Mouse (Mus musculus) kidney, adult 2 months (tissue): ENCODE results near the gene Gm5157.
"Not testable (repeated sequence)": the region's sequence is repeated elsewhere in the genome, so short reads cannot be mapped to it uniquely, and the experiment has no call there.

Experiments used
- CTCF ChIP-seq: fragments of 200-500 bp; conservative IDR thresholded peaks from 2 replicates; pipeline ENCODE4 v1.5.1; 2011; ENCODE audit warnings: low read depth, mild to moderate bottlenecking, control low read depth, low read length, moderate library complexity, mixed read lengths; ENCODE audit not compliant: insufficient read depth, insufficient read length
- POLR2A ChIP-seq: fragments of 200-500 bp; IDR thresholded peaks from one replicate; pipeline ENCODE4 v1.6.1; 2011; ENCODE audit warnings: low read depth, low read length, control low read depth

DNA sequence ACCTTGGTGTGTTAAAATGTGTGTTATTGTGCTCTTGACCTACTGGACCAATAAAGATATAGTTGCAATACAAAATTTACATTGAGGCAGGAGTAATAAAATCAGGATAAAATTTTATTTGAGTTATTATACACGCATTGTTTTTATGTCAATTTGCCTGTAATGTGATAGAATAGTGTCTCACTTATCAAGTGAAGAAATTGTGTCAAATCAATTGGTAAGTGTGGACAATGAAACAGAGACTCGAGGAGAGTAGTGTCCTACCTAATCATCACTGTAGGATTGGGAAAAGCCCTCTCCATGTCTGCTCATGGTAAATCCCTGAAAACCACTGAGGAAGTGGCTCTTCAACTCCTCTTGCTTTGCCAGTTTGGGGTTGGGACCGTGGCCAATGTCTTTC lies 28.3 kb downstream of the Gm5157 start, which contains the start of gene Vmn1r123:
- TF ChIP-seq CTCF, POLR2A: not testable (repeated sequence)
